Mouse (Mus musculus) spleen, adult 18-20 months (tissue): Measurements from ENCODE around the gene Gpx4.
A peak's percentile ranks its signal among the peaks of the same experiment; 100 is the strongest.
"Not testable (repeated sequence)": the region's sequence is repeated elsewhere in the genome, so short reads cannot be mapped to it uniquely, and the experiment has no call there.

Source experiments
- DNase-seq, 2 experiments: peaks; one replicate each; pipeline ENCODE4 v3.0.0; 2022; ENCODE audit warnings: mixed read lengths in 2 of 2

Gpx4 gene

GRCm38 (mm10) chr10:80050885-80051617 is 4.1 kb downstream of the Gpx4 start:
- DNase-seq, result no peak

- DNase-seq, result no peak
Observed at GRCm38 (mm10) chr10:80051618-80052373, 4.8 kb downstream of the Gpx4 start.

- no peak for DNase-seq
Observed at GRCm38 (mm10) chr10:80052374-80052764, 5.4 kb downstream of the Gpx4 start.

- peak; percentile 99 for DNase-seq
Observed at GRCm38 (mm10) chr10:80053259-80053780, 6.4 kb downstream of the Gpx4 start.

GRCm38 (mm10) chr10:80053831-80054815 is 7.2 kb downstream of the Gpx4 start:
- DNase-seq, result peak; percentile 55 to 64

GRCm38 (mm10) chr10:80054911-80055310 is 7.9 kb downstream of the Gpx4 start:
- not testable (repeated sequence) for DNase-seq

- no peak for DNase-seq
Observed at GRCm38 (mm10) chr10:80055364-80055763, 8.4 kb downstream of the Gpx4 start.

GRCm38 (mm10) chr10:80055891-80056290 is 8.9 kb downstream of the Gpx4 start:
- no peak for DNase-seq

- no peak for DNase-seq
Observed at GRCm38 (mm10) chr10:80056506-80056905, 9.5 kb downstream of the Gpx4 start.

- no peak for DNase-seq
Observed at GRCm38 (mm10) chr10:80056976-80057682, 10.2 kb downstream of the Gpx4 start.

- DNase-seq, result no peak
Observed at GRCm38 (mm10) chr10:80057683-80058326, 10.8 kb downstream of the Gpx4 start.

- no peak for DNase-seq
Observed at GRCm38 (mm10) chr10:80063104-80063503, 16.1 kb downstream of the Gpx4 start.

- no peak for DNase-seq
Observed at GRCm38 (mm10) chr10:80063877-80064650, 17.1 kb downstream of the Gpx4 start.

GRCm38 (mm10) chr10:80069251-80069650 is 22.3 kb downstream of the Gpx4 start:
- no peak for DNase-seq

GRCm38 (mm10) chr10:80069948-80070450 is 23.0 kb downstream of the Gpx4 start:
- no peak for DNase-seq

GRCm38 (mm10) chr10:80070837-80071515 is 24.0 kb downstream of the Gpx4 start:
- DNase-seq, result peak; percentile 39

- DNase-seq, result no peak
Observed at GRCm38 (mm10) chr10:80071516-80071900, 24.5 kb downstream of the Gpx4 start.

GRCm38 (mm10) chr10:80072623-80073489 is 25.9 kb downstream of the Gpx4 start:
- DNase-seq, result no peak
